Mouse (Mus musculus) megakaryocyte, embryonic 14.5 days (primary cell): ENCODE measurements around the gene Bbc3. TPM values are rescaled to one million over a fixed set of nuclear protein-coding genes. Genes with fewer than 3 reads are reported as not detected.
"Not testable (repeated sequence)": the region's sequence is repeated elsewhere in the genome, so short reads cannot be mapped to it uniquely, and the experiment has no call there.

ENCODE experiments used
- H3K27me3 ChIP-seq: replicated peaks from 2 replicates; pipeline ENCODE3; 2012; ENCODE audit warnings: inconsistent platforms
- H3K36me3 ChIP-seq: replicated peaks from 2 replicates; pipeline ENCODE3; 2012; ENCODE audit warnings: low read length, inconsistent platforms, mixed read lengths
- H3K4me1 ChIP-seq: 2 replicates; pipeline ENCODE4 v1.6.1; 2012; ENCODE audit warnings: inconsistent platforms
- H3K4me3 ChIP-seq: replicated peaks from 2 replicates; pipeline ENCODE3; 2012; ENCODE audit warnings: moderate library complexity, mild to moderate bottlenecking, inconsistent platforms
- H3K9me3 ChIP-seq: 2 replicates; pipeline ENCODE4 v1.6.1; 2012; ENCODE audit warnings: inconsistent platforms
- FLI1 ChIP-seq: IDR thresholded peaks from 2 replicates; pipeline ENCODE4 v1.6.1; 2012; ENCODE audit warnings: low read length, inconsistent platforms, mixed read lengths
- GATA1 ChIP-seq: IDR thresholded peaks from 3 replicates; pipeline ENCODE4 v1.6.1; 2012; ENCODE audit warnings: mixed read lengths, low read length, inconsistent platforms, borderline replicate concordance
- polyA plus RNA-seq: library from polyadenylated mRNA; stranded (reverse); fragments of >175 nt; gene quantifications from 2 replicates; pipeline ENCODE4 v1.2.3, GENCODE M21; 2012; ENCODE audit warnings: low replicate concordance; ENCODE audit not compliant: insufficient read depth

Gene Bbc3
- 1,043 and 5,254 TPM in 2 replicates for polyA plus RNA-seq

GRCm38 (mm10) chr7:16308093-16308492 lies at the start of gene Bbc3:
Gene Bbc3 (plus strand): TSS chr7:16308393.
- Histone ChIP-seq H3K36me3 (peaks cover 32% of the 10 kb centered on the region), H3K4me1 (peaks cover 38% of the 10 kb centered on the region), H3K4me3 (peak within 1 kb of the TSS; percentile 99)
- H3K27me3 ChIP-seq, H3K9me3 ChIP-seq: not testable (repeated sequence)

GRCm38 (mm10) chr7:16259110-16259590 lies 49.0 kb upstream of the Bbc3 start, which contains the start of gene C5ar1:
Gene C5ar1 (minus strand): TSS chr7:16259540.
- H3K36me3 ChIP-seq: no peaks in the 10 kb centered on the region
- no peaks in the 10 kb centered on the region for H3K9me3 ChIP-seq
- H3K4me1 ChIP-seq: peaks cover 71% of the 10 kb centered on the region
- H3K27me3 ChIP-seq: no peaks in the 10 kb centered on the region
- TF ChIP-seq GATA1 (no peak), FLI1 (no peak)
- H3K4me3 ChIP-seq: peak within 1 kb of the TSS; percentile 71

DNA sequence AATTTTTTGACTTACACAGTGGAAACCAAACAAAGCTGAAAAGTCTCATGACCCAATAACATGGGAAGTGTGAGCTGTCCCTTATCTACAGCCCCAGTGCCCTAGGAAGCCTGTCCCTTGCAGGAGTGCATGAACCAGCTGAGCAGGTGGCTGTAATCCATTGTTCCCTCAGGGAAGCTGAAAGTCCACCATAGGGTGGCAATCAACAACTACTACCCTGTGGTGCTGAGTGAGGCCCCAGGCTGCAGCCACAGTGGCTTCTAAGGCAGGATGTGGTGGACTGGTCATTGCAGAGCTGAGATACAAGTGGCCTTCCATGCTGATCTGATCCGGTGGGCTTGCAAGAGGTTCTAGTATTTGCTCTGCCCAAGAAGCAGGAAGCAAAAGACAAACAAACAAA lies 47.1 kb upstream of the Bbc3 start:
- TF ChIP-seq GATA1: no peak
- TF ChIP-seq FLI1: no peak
- Histone ChIP-seq H3K4me1 (peaks cover 57% of the 10 kb centered on the region), H3K4me3 (peak overlapping the region; percentile 71), H3K27me3 (no peaks in the 10 kb centered on the region), H3K36me3 (no peaks in the 10 kb centered on the region), H3K9me3 (no peaks in the 10 kb centered on the region)

- H3K27me3 ChIP-seq: no peaks in the 10 kb centered on the region
- TF ChIP-seq GATA1 (no peak), FLI1 (no peak)
- no peak overlapping the region for H3K4me3 ChIP-seq
- peaks cover 6% of the 10 kb centered on the region for H3K36me3 ChIP-seq
- no peaks in the 10 kb centered on the region for H3K9me3 ChIP-seq
- peaks cover 47% of the 10 kb centered on the region for H3K4me1 ChIP-seq
These were observed 45.0 kb upstream of the Bbc3 start for GRCm38 (mm10) chr7:16263015-16263787.

- Histone ChIP-seq H3K27me3 (no peaks in the 10 kb centered on the region), H3K4me3 (no peak overlapping the region), H3K4me1 (peaks cover 40% of the 10 kb centered on the region), H3K36me3 (peaks cover 12% of the 10 kb centered on the region), H3K9me3 (no peaks in the 10 kb centered on the region)
- TF ChIP-seq GATA1 (no peak), FLI1 (no peak)
These were observed 44.4 kb upstream of the Bbc3 start for GRCm38 (mm10) chr7:16263843-16264242.

DNA sequence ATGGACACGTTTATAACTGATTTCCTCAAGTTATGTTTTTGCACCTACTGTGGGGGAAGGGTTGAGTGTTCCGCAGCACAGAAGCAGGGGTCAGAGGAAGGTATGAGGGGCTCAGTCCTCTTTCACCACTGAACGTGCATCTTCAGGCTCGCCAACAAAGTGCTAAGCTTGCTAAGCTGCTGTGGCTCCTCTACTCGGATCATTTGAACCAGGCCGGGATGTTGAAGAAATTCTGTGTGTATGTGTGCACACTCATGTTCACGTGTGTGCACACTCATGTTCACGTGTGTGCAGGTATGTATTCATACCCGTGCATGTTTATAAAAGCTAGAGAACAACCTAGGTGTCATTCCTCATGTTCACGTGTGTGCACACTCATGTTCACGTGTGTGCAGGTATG lies 42.3 kb upstream of the Bbc3 start:
- Histone ChIP-seq H3K27me3 (no peaks in the 10 kb centered on the region), H3K36me3 (peaks cover 21% of the 10 kb centered on the region), H3K9me3 (no peaks in the 10 kb centered on the region), H3K4me3 (no peak overlapping the region), H3K4me1 (peaks cover 36% of the 10 kb centered on the region)
- no peak for TF ChIP-seq FLI1
- TF ChIP-seq GATA1: no peak

DNA sequence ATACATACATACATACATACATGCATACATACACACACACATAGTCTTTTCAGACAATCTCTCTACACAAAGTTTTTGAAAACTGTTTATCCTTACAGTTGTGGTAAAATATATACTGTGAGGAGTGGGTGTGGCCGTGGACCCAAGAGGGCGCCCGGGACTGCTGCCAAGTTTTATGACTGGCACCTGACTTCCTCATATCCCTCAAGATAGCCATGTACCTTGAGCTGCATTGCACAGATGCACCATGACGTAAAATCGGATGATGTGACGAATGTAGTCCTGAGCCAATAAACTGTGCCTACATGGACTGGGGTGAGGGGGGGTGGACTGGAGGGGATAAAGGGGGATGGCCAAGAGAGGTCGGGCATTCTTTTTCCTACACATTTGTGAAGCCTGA lies 41.6 kb upstream of the Bbc3 start:
- H3K4me1 ChIP-seq: peaks cover 31% of the 10 kb centered on the region
- H3K27me3 ChIP-seq, H3K4me3 ChIP-seq, H3K9me3 ChIP-seq: not testable (repeated sequence)
- H3K36me3 ChIP-seq: peaks cover 29% of the 10 kb centered on the region

GRCm38 (mm10) chr7:16271139-16271538 lies 37.1 kb upstream of the Bbc3 start:
- Histone ChIP-seq H3K36me3 (peaks cover 47% of the 10 kb centered on the region), H3K9me3 (no peaks in the 10 kb centered on the region), H3K27me3 (no peaks in the 10 kb centered on the region), H3K4me1 (peaks cover 59% of the 10 kb centered on the region), H3K4me3 (no peak overlapping the region)
- TF ChIP-seq GATA1: no peak
- TF ChIP-seq FLI1: no peak

DNA sequence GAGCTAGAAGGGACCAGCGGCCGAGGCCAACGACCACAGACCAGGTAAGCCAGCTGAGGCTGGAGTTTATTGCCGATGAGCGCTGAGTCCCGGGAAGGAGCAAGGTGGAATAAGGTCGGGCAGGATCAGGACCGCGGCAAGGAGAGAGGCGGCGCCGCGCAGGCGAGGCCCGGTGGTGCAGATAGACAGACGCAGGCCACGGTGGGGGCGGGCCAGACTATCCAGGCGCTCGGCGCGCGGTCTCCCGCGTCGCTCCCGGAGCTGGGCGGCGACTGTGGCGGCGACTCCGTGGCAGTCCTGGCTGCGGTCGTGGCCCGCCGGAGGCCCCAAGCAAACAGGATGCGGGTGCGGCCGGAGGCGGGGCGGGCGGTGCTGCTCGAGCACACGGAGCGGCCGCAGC lies 35.5 kb upstream of the Bbc3 start:
- Histone ChIP-seq H3K9me3 (no peaks in the 10 kb centered on the region), H3K27me3 (no peaks in the 10 kb centered on the region), H3K36me3 (peaks cover 60% of the 10 kb centered on the region), H3K4me1 (peaks cover 72% of the 10 kb centered on the region), H3K4me3 (peak overlapping the region; percentile 99)
- no peak for TF ChIP-seq GATA1
- no peak for TF ChIP-seq FLI1

- Histone ChIP-seq H3K27me3 (no peaks in the 10 kb centered on the region), H3K9me3 (no peaks in the 10 kb centered on the region), H3K36me3 (peaks cover 62% of the 10 kb centered on the region), H3K4me3 (peak within 1 kb of the TSS; percentile 99), H3K4me1 (peaks cover 73% of the 10 kb centered on the region)
- TF ChIP-seq GATA1 (0 out of 3 replicates have a peak, but pooled peaks have one; percentile 38), FLI1 (no peak)
These were observed 35.0 kb upstream of the Bbc3 start, which contains the start of gene Inafm1 for GRCm38 (mm10) chr7:16273081-16273765. Gene Inafm1 (minus strand): TSS chr7:16273617.
